Mouse (Mus musculus): ENCODE measurements around the gene Ppp2r5e. TPM values are rescaled to one million over a fixed set of nuclear protein-coding genes. Genes with fewer than 3 reads are reported as not detected.
"Not testable (repeated sequence)": the region's sequence is repeated elsewhere in the genome, so short reads cannot be mapped to it uniquely, and the experiment has no call there.

Ppp2r5e gene
- polyA plus RNA-seq, 1 experiment: 16.9 TPM

DNA sequence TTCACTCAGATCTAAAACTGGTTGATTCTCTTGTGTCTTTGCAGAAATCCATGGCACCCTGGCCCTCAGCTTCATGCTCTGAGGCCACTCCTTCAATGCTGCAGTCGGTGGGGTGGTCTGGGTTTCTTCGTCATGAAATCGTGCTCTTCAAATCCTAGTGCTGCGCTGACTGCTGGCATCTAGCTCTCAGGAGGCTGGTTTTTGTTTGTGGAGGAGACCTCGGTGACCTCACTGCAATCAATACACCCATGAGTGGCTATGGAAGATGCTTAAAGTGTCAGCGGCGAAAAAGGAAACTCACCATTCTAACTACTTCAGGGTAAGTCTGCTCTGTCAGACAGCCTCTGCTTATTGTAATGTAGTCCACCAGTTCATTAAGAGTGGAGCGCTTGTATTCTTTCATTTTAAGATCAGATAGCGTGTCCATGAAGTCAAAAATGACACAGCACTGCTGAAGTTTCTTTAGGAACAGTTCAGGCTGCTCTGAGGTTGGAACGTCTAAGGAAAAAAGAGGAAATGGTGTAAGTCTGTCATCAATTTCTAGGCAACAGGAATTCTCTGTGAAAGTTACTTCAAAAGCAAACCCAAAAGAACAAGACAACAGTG, 80.6 kb downstream of the Ppp2r5e start:
- TF ChIP-seq CTCF (IDR thresholded peaks at IDR 0.05; ENCODE audit: control insufficient read depth, insufficient read depth, low read length) (no peak), POLR2A (IDR thresholded peaks at IDR 0.05; ENCODE audit: borderline replicate concordance, control insufficient read depth, low read depth, low read length) (no peak)
- Histone ChIP-seq H3K4me1 (ENCODE audit: control insufficient read depth, insufficient read depth, low read length) (no peaks in the 10 kb centered on the region), H3K27ac (ENCODE audit: control insufficient read depth, insufficient read depth, low read depth, low read length, poor library complexity) (no peak overlapping the region), H3K4me3 (replicated peaks; ENCODE audit: control insufficient read depth, low read depth, low read length) (no peak overlapping the region)
- WGBS: 79% methylated on average over 10 of the region's 10 CpGs

DNA sequence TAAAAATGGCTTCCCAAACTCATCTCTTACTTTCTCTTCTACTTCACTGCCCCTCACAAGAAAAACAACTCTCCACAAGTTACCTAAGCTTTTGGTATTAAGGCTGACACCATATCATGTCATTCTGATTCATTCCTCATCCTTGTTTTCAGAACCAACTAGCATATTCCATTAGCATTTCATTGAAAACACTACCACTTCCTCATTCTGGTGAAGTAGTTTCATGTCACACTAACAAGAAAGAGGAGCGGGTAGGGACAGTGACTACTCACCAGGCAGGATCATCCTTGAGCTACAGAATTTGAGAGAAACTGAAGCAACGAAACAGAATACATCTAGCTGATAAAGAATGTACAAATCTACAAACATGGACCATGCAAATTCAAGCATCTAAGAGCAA, 84.5 kb downstream of the Ppp2r5e start:
- no peak overlapping the region for H3K4me3 ChIP-seq (replicated peaks; ENCODE audit: control insufficient read depth, low read depth, low read length)
- TF ChIP-seq POLR2A (IDR thresholded peaks at IDR 0.05; ENCODE audit: borderline replicate concordance, control insufficient read depth, low read depth, low read length) (no peak), CTCF (IDR thresholded peaks at IDR 0.05; ENCODE audit: control insufficient read depth, insufficient read depth, low read length) (no peak)
- H3K27ac ChIP-seq (ENCODE audit: control insufficient read depth, insufficient read depth, low read depth, low read length, poor library complexity): no peak overlapping the region
- H3K4me1 ChIP-seq (ENCODE audit: control insufficient read depth, insufficient read depth, low read length): no peaks in the 10 kb centered on the region
- 70% methylated on average over 2 of the region's 2 CpGs for WGBS

DNA sequence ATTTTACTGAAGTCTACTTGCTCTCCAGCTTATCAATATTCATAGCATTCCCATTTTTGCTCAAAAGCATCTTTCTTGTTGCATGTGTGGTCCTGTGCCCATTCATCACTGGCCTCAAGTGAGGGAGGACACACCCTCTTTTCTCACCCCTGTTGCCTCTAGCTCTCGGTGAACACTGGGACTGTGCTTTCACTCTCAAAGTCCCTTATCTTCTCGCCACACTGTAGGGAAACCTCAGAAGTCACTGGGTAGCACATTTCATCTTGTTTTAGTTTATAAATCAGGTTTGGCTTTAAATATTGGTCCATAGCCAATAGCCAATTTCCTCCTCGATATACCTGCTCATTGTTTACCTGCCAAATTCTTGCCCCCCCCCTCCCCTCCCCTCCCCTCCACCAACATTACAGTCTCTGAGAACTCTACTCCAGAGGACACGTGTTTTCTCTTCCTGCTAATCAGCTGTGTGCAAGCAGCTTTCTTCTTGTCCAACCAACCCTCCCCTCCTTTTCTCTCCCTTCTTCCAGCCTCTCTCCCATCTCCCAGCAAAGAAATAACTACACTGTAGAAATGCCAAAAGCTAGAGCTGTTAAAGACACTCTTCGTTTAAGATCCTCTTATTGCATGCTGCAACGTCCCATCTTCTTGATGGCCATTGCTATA, 90.9 kb downstream of the Ppp2r5e start:
- WGBS: 62% methylated on average over 6 of the region's 6 CpGs
- no peak overlapping the region for H3K4me3 ChIP-seq (replicated peaks; ENCODE audit: control insufficient read depth, low read depth, low read length)
- no peak overlapping the region for H3K27ac ChIP-seq (ENCODE audit: control insufficient read depth, insufficient read depth, low read depth, low read length, poor library complexity)
- H3K4me1 ChIP-seq (ENCODE audit: control insufficient read depth, insufficient read depth, low read length): no peaks in the 10 kb centered on the region
- TF ChIP-seq CTCF (IDR thresholded peaks at IDR 0.05; ENCODE audit: control insufficient read depth, insufficient read depth, low read length) (no peak), POLR2A (IDR thresholded peaks at IDR 0.05; ENCODE audit: borderline replicate concordance, control insufficient read depth, low read depth, low read length) (no peak)

DNA sequence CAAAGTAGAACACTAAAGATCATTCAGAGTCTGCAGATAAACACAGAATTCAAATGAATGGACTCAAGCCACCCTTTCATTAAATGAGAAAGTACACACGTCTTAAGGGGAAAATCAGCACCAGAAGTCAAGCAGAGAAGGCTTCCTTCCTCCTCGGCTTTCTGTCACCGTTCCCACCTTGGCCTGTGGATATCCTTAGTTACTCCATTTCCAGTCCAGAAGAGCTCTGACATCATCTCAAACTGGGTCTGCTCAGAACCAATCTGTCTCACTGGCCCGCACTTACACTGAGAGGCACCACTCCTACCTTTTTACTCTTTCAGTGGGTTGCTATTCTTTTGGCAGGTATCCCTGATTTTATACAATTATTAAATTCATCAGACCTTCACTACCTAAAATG, 93.4 kb downstream of the Ppp2r5e start:
- Histone ChIP-seq H3K4me1 (ENCODE audit: control insufficient read depth, insufficient read depth, low read length) (no peaks in the 10 kb centered on the region), H3K4me3 (replicated peaks; ENCODE audit: control insufficient read depth, low read depth, low read length) (no peak overlapping the region), H3K27ac (ENCODE audit: control insufficient read depth, insufficient read depth, low read depth, low read length, poor library complexity) (no peak overlapping the region)
- no peak for TF ChIP-seq CTCF (IDR thresholded peaks at IDR 0.05; ENCODE audit: control insufficient read depth, insufficient read depth, low read length)
- no peak for TF ChIP-seq POLR2A (IDR thresholded peaks at IDR 0.05; ENCODE audit: borderline replicate concordance, control insufficient read depth, low read depth, low read length)
- WGBS: 64% methylated on average over 4 of the region's 4 CpGs

DNA sequence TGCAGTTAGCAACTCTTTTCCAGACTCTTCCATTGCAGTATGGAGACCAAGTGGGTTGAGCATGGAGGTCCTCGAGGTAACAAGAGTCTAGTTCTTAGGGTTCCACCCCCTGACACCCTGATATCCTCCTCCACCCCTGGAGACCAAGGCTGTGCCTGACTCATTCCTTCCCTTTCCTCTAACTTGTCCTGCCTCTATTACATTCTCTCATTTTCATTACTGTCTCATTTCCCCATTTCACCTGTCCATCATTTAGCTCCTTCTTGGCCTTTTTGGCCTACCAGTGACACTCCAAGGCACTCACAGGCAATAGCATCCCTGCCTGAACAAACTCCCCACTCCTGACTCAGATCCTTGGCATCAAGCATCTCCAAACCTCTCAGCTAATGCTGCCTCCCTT, 98.3 kb downstream of the Ppp2r5e start:
- TF ChIP-seq CTCF (IDR thresholded peaks at IDR 0.05; ENCODE audit: control insufficient read depth, insufficient read depth, low read length) (no peak), POLR2A (IDR thresholded peaks at IDR 0.05; ENCODE audit: borderline replicate concordance, control insufficient read depth, low read depth, low read length) (no peak)
- no peaks in the 10 kb centered on the region for H3K4me1 ChIP-seq (ENCODE audit: control insufficient read depth, insufficient read depth, low read length)
- 61% methylated on average over 1 of the region's 1 CpGs for WGBS
- H3K27ac ChIP-seq (ENCODE audit: control insufficient read depth, insufficient read depth, low read depth, low read length, poor library complexity): no peak overlapping the region
- no peak overlapping the region for H3K4me3 ChIP-seq (replicated peaks; ENCODE audit: control insufficient read depth, low read depth, low read length)

DNA sequence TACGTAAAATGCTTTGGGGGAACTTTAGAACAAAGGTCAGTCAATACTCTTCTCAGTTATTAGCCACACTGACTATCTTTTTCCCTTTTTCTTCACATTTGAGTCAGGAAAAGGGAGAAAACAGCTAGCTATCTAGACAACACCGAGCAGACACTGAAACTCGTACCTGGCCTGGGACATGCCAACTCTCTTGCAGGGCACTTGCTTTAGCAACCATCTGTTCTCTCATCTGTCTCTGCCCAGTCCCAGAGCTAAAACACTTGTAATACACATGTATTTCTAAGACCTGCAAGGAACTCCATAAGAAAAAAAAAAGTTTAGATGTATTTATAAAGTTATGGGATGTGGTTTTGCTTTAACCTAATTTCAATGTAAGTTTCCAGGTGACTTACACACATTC, 100.4 kb downstream of the Ppp2r5e start:
- no peaks in the 10 kb centered on the region for H3K4me1 ChIP-seq (ENCODE audit: control insufficient read depth, insufficient read depth, low read length)
- TF ChIP-seq POLR2A (IDR thresholded peaks at IDR 0.05; ENCODE audit: borderline replicate concordance, control insufficient read depth, low read depth, low read length): no peak
- no peak for TF ChIP-seq CTCF (IDR thresholded peaks at IDR 0.05; ENCODE audit: control insufficient read depth, insufficient read depth, low read length)
- WGBS: 90% methylated on average over 3 of the region's 3 CpGs
- no peak overlapping the region for H3K27ac ChIP-seq (ENCODE audit: control insufficient read depth, insufficient read depth, low read depth, low read length, poor library complexity)
- no peak overlapping the region for H3K4me3 ChIP-seq (replicated peaks; ENCODE audit: control insufficient read depth, low read depth, low read length)

DNA sequence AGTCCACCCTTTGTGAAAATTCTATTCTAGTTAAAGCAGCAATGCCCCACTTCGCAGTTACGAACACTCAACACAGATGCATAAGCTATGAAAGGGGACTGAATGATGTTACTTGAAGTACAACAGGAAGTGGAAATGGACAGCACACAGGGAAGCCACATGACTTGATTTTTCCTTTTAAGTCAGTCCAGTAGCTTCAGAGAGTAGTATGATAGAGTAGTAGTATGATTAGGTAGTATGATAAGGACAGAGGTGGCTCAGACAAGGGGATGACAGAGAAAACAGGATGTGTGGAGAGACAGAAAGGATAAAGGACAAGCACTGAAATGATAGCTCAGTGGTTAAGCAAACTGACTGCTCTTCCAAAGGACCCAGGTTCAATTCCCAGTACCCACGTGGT, 101.4 kb downstream of the Ppp2r5e start:
- Histone ChIP-seq H3K4me3 (replicated peaks; ENCODE audit: control insufficient read depth, low read depth, low read length) (no peak overlapping the region), H3K4me1 (ENCODE audit: control insufficient read depth, insufficient read depth, low read length) (no peaks in the 10 kb centered on the region), H3K27ac (ENCODE audit: control insufficient read depth, insufficient read depth, low read depth, low read length, poor library complexity) (no peak overlapping the region)
- no peak for TF ChIP-seq CTCF (IDR thresholded peaks at IDR 0.05; ENCODE audit: control insufficient read depth, insufficient read depth, low read length)
- TF ChIP-seq POLR2A (IDR thresholded peaks at IDR 0.05; ENCODE audit: borderline replicate concordance, control insufficient read depth, low read depth, low read length): no peak
- WGBS: 90% methylated on average over 3 of the region's 3 CpGs

DNA sequence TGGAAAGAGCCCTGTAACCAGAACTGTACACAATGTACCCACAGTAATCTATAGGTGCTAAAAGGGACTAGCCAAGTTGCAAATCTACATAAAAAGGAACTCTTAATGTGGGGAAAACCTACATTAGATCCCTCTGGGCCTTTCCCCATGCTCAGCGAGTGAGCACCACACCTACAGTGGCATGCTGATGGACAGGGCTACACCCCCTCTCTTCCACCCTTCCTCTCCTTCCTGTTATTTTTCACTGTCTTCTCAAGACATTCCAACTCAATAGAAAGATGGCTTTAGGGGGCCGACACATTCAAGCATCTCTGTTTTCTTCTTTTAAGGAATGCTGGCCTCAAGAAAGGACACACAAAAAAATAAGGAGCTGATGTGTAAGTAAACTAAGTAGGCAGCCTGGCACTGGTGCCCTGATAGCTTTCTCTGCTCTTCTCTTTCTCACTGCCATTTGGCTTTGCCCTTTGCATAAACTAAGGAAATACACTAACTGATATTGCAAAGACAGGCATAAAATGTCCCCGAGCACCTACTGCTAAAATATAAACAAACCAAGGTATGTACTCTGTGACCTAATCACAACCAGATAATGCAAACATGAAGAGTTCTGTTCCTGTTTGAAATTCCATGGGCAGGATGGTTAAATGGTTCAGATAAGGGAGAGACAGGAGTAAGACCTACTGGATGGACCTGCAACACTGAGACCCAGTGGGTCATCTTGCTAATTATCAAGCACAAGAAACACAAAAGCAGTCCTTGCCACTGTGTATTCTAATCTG, 103.3 kb downstream of the Ppp2r5e start:
- Histone ChIP-seq H3K4me3 (replicated peaks; ENCODE audit: control insufficient read depth, low read depth, low read length) (no peak overlapping the region), H3K27ac (ENCODE audit: control insufficient read depth, insufficient read depth, low read depth, low read length, poor library complexity) (no peak overlapping the region), H3K4me1 (ENCODE audit: control insufficient read depth, insufficient read depth, low read length) (no peaks in the 10 kb centered on the region)
- no peak for TF ChIP-seq CTCF (IDR thresholded peaks at IDR 0.05; ENCODE audit: control insufficient read depth, insufficient read depth, low read length)
- no peak for TF ChIP-seq POLR2A (IDR thresholded peaks at IDR 0.05; ENCODE audit: borderline replicate concordance, control insufficient read depth, low read depth, low read length)
- 76% methylated on average over 3 of the region's 3 CpGs for WGBS

DNA sequence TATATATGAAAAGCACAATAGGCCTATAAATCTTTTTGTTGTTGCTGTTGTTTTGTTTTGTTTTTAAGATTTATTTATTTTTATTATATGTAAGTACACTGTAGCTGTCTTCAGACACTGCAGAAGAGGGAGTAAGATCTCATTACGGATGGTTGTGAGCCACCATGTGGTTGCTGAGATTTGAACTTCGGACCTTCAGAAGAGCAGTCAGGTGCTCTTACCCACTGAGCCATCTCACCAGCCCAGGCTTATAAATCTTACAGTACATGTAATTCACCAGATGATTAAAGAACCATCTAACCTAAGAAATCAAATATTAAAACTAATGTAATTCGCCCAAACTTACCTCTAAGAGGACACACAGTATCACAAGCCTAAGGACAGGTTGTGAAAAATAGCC, 103.9 kb downstream of the Ppp2r5e start:
- 88% methylated on average over 3 of the region's 3 CpGs for WGBS
- not testable (repeated sequence) for H3K4me3 ChIP-seq (replicated peaks; ENCODE audit: control insufficient read depth, low read depth, low read length); H3K27ac ChIP-seq (ENCODE audit: control insufficient read depth, insufficient read depth, low read depth, low read length, poor library complexity); H3K4me1 ChIP-seq (ENCODE audit: control insufficient read depth, insufficient read depth, low read length)

Data from bone marrow, adult 2 months (tissue).